Mouse (Mus musculus) small intestine, adult 2 months (tissue): ENCODE measurements around the gene Tex2.

ENCODE experiments used
- CTCF ChIP-seq: fragments of 200-500 bp; IDR thresholded peaks from 2 replicates; pipeline ENCODE4 v1.5.1; 2012; ENCODE audit warnings: low read depth, mild to moderate bottlenecking, control low read depth, inconsistent platforms, low read length, moderate library complexity, mixed read lengths; ENCODE audit not compliant: insufficient replicate concordance, insufficient read length; ENCODE audit errors: extremely low read depth
- POLR2A ChIP-seq: fragments of 200-500 bp; IDR thresholded peaks from 2 replicates; pipeline ENCODE4 v1.6.1; 2012; ENCODE audit warnings: low read depth, mild to moderate bottlenecking, control low read depth, inconsistent platforms, low read length, moderate library complexity

DNA sequence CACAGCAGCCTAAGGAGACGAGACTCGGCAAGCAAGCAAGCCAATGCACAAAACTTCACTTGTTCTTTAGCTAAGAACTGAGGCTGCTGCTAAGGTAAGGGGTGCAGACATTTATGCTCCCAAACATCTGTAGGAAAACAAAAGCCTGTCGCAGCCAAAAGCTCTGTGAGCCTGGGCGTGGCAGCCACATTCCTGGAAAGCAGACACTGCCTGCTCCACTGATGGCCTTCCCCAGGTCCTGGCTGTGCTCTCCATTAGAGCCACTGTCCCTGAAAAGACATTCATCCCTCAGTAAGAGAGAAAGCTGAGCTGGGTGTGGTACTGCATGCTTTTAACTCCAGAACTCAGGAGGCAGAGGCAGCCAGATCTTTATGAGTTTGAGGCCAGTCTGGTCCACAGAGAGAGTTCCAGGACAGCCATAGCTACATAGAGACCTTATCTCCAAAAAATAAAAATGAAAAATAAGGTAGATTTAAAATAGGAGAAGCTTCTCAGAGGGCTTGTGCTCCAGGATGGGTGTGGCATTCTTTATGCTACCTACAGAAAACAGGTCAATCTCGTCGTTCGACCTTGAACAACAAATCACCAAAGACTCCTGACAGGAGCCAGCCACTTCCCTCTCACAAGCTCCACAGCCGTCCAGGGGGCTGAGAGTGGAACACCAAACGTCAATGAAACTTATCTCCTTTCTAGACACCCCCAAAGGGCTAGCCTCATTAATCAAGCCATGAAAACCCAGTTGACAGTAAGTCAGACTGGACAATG is 39.6 kb downstream of the Tex2 start:
- no peak for TF ChIP-seq CTCF
- no peak for TF ChIP-seq POLR2A
